Mouse (Mus musculus) ES-Bruce4 (cell line): Measurements from ENCODE around the gene Trim66.

Source experiments
- CTCF ChIP-seq: IDR thresholded peaks from one replicate; pipeline ENCODE4 v1.8.1; 2011; ENCODE audit warnings: low read depth, low read length
- POLR2A ChIP-seq: IDR thresholded peaks from one replicate; pipeline ENCODE4 v1.8.1; 2011; ENCODE audit warnings: low read length; ENCODE audit not compliant: insufficient read depth

- TF ChIP-seq POLR2A, result no peak
- no peak for TF ChIP-seq CTCF
Measured at GRCm38 (mm10) chr7:109468262-109468701, 39.7 kb downstream of the Trim66 start.
